Mouse (Mus musculus): ENCODE data around the gene Paxip1. TPM values are rescaled to one million over a fixed set of nuclear protein-coding genes. Genes with fewer than 3 reads are reported as not detected.

The Paxip1 gene
- total and polyA plus RNA-seq, 3 experiments = 59.2 to 480 (median 151) TPM

DNA sequence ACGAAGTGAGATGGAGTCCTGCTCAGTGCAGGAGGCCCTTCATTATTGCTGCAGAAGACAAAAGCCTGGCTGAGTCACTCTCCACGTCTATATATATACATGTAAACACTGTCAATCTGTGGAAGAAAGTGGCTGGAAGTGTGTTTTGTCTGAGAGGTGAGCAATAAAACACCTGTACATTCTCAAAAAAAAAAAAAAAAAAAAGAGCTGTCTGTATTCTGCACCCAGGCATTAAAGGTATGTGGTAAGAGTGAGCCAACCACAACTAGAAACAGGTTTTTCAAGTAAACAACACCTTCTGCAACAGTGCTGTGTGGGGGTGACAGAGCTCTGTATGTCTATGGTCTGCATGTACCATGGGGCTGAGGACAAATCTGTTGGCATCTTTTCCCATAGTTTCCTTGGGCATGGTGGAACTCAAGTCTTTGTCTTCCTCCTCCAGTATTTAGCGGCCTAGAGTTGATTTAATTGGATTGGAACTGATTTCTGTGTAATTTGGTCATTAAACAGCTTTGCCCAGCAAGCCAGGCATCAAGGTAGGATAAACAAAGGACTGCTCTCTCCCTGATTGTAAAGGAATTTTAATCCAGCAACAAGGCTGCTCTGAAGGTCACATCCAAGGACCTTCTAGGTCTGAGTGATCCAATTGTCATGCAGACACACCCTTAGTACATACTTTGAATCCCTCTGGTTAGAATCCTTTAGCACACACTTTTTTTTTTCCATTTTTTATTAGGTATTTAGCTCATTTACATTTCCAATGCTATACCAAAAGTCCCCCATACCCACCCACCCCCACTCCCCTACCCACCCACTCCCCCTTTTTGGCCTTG, 27.6 kb upstream of the Paxip1 start:
- no peak overlapping the region for H3K27ac ChIP-seq (ENCODE audit: control insufficient read depth, low read depth, low read length)
- DNase-seq (ENCODE audit: low read depth, low spot score) = no peak
- no peak overlapping the region for H3K9ac ChIP-seq (ENCODE audit: control insufficient read depth, low read depth, low read length, poor library complexity, severe bottlenecking)
- H3K36me3 ChIP-seq (ENCODE audit: control insufficient read depth in 1 of 2, insufficient read depth in 2 of 2, low read length in 2 of 2) = no peaks in the 10 kb centered on the region
- H3K4me1 ChIP-seq (ENCODE audit: control insufficient read depth in 1 of 2, insufficient read depth in 2 of 2, low read length in 2 of 2) = no peaks in the 10 kb centered on the region
- peaks cover 0 to 6% of the 10 kb centered on the region in 2 experiments; a peak in 2 of 4 replicates for H3K27me3 ChIP-seq (ENCODE audit: control insufficient read depth in 1 of 2, insufficient read depth in 2 of 2, low read length in 2 of 2)
- no peak for TF ChIP-seq TCF12 (IDR thresholded peaks at IDR 0.05; ENCODE audit: low read depth, low read length)
- no peak for TF ChIP-seq MYB (IDR thresholded peaks at IDR 0.05; ENCODE audit: low read depth, low read length)
- no peak for TF ChIP-seq SIN3A (IDR thresholded peaks at IDR 0.05; ENCODE audit: low read length)
- TF ChIP-seq GABPA (IDR thresholded peaks at IDR 0.05; ENCODE audit: low read depth, low read length) = no peak
- TF ChIP-seq E2F4 (IDR thresholded peaks at IDR 0.05; ENCODE audit: borderline replicate concordance, low read depth, low read length) = no peak
- TF ChIP-seq ZNF384 (IDR thresholded peaks at IDR 0.05; ENCODE audit: low read depth, low read length) = no peak
- no peak for TF ChIP-seq ZC3H11A (IDR thresholded peaks at IDR 0.05; ENCODE audit: low read depth, low read length)
- TF ChIP-seq GATA1 (IDR thresholded peaks at IDR 0.05; ENCODE audit: low read depth, low read length) = no peak
- no peak for TF ChIP-seq RCOR1 (IDR thresholded peaks at IDR 0.05; ENCODE audit: low read depth, low read length)
- no peak overlapping the region for H3K4me3 ChIP-seq (ENCODE audit: control insufficient read depth in 1 of 2, insufficient read depth in 1 of 2, low read depth in 2 of 2, low read length in 2 of 2)
- no peaks in the 10 kb centered on the region for H3K79me2 ChIP-seq (ENCODE audit: control insufficient read depth, insufficient read depth, low read length, poor library complexity)
- H3K9me3 ChIP-seq (replicated peaks; ENCODE audit: insufficient read depth, low read length) = no peaks in the 10 kb centered on the region

DNA sequence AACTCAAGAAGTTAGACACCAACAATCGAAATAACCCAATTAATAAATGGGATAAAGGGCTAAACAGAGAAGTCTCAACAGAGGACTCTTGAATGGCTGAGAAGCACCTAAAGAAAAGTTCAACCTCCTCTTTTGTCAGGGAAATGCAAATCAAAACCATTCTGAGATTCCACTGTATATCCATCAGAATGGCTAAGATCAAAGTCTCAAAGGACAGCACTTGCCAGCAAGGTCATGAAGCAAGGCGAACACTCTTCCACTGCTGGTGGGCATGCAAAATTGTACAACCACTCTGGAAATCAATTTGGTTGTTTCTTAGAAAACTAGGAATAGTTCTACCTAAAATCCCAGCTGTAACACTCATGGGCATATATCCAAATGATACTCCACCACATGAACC, 22.8 kb upstream of the Paxip1 start:
- Histone ChIP-seq H3K79me2 (ENCODE audit: control insufficient read depth, insufficient read depth, low read length, poor library complexity) (no peaks in the 10 kb centered on the region), H3K27me3 (ENCODE audit: control insufficient read depth in 1 of 2, insufficient read depth in 2 of 2, low read length in 2 of 2) (peaks cover 0 to 2% of the 10 kb centered on the region in 2 experiments; a peak in 2 of 4 replicates), H3K4me1 (ENCODE audit: control insufficient read depth in 1 of 2, insufficient read depth in 2 of 2, low read length in 2 of 2) (no peaks in the 10 kb centered on the region), H3K27ac (ENCODE audit: control insufficient read depth, low read depth, low read length) (no peak overlapping the region), H3K9ac (ENCODE audit: control insufficient read depth, low read depth, low read length, poor library complexity, severe bottlenecking) (no peak overlapping the region), H3K4me3 (ENCODE audit: control insufficient read depth in 1 of 2, insufficient read depth in 1 of 2, low read depth in 2 of 2, low read length in 2 of 2) (no peak overlapping the region), H3K9me3 (replicated peaks; ENCODE audit: insufficient read depth, low read length) (no peaks in the 10 kb centered on the region), H3K36me3 (ENCODE audit: control insufficient read depth in 1 of 2, insufficient read depth in 2 of 2, low read length in 2 of 2) (no peaks in the 10 kb centered on the region)
- DNase-seq (ENCODE audit: low read depth, low spot score) = no peak
- TF ChIP-seq CTCF (IDR thresholded peaks at IDR 0.05 in 2 of 3, conservative IDR thresholded peaks at IDR 0.05 in 1 of 3; ENCODE audit: control insufficient read depth in 1 of 3, insufficient read depth in 1 of 3, low read depth in 2 of 3, low read length in 3 of 3, poor library complexity in 1 of 3, severe bottlenecking in 1 of 3) (no peak), SMC3 (IDR thresholded peaks at IDR 0.05; ENCODE audit: low read depth, low read length) (no peak), ZMIZ1 (IDR thresholded peaks at IDR 0.05; ENCODE audit: low read depth, low read length) (no peak), TBP (IDR thresholded peaks at IDR 0.05; ENCODE audit: low read depth, low read length) (no peak), ZNF384 (IDR thresholded peaks at IDR 0.05; ENCODE audit: low read depth, low read length) (no peak), MYC (IDR thresholded peaks at IDR 0.05; ENCODE audit: low read depth, low read length) (no peak), BHLHE40 (IDR thresholded peaks at IDR 0.05; ENCODE audit: borderline replicate concordance, low read depth, low read length) (no peak), USF2 (IDR thresholded peaks at IDR 0.05; ENCODE audit: borderline replicate concordance in 1 of 2, insufficient read depth in 1 of 2, low read depth in 1 of 2, low read length in 2 of 2) (no peak), MXI1 (IDR thresholded peaks at IDR 0.05; ENCODE audit: low read depth, low read length) (no peak), TCF12 (IDR thresholded peaks at IDR 0.05; ENCODE audit: low read depth, low read length) (no peak), POLR2A (IDR thresholded peaks at IDR 0.05; ENCODE audit: control insufficient read depth in 1 of 2, insufficient read depth in 1 of 2, low read depth in 1 of 2, low read length in 2 of 2, poor library complexity in 1 of 2) (no peak), E2F4 (IDR thresholded peaks at IDR 0.05; ENCODE audit: borderline replicate concordance, low read depth, low read length) (no peak)
